Mouse (Mus musculus): ENCODE results near the gene Prm3.
A peak's percentile ranks its signal among the peaks of the same experiment; 100 is the strongest.
"Not testable (repeated sequence)": the region's sequence is repeated elsewhere in the genome, so short reads cannot be mapped to it uniquely, and the experiment has no call there.

The Prm3 gene

GRCm38 (mm10) chr16:10790702-10791101 is at the start of gene Prm3:
TSS of gene Prm3 (minus strand) at chr16:10790914.
- DNase-seq, result no peak

GRCm38 (mm10) chr16:10840018-10840417 is 49.3 kb upstream of the Prm3 start:
- DNase-seq, result no peak

GRCm38 (mm10) chr16:10838487-10839245 is 48.0 kb upstream of the Prm3 start:
- DNase-seq, result no peak

- DNase-seq, result no peak
These were observed 47.2 kb upstream of the Prm3 start for GRCm38 (mm10) chr16:10837903-10838302.

GRCm38 (mm10) chr16:10837250-10837649 is 46.5 kb upstream of the Prm3 start:
- no peak for DNase-seq

GRCm38 (mm10) chr16:10836388-10836787 is 45.7 kb upstream of the Prm3 start:
- DNase-seq, result no peak

- peak; percentile 93 for DNase-seq
These were observed 44.3 kb upstream of the Prm3 start, which contains the start of gene Rmi2 for GRCm38 (mm10) chr16:10834911-10835587. TSS of gene Rmi2 (plus strand) at chr16:10835059.

- no peak for DNase-seq
These were observed 43.8 kb upstream of the Prm3 start for GRCm38 (mm10) chr16:10834542-10834910.

GRCm38 (mm10) chr16:10828461-10828805 is 37.7 kb upstream of the Prm3 start:
- DNase-seq, result no peak

GRCm38 (mm10) chr16:10827766-10828460 is 37.2 kb upstream of the Prm3 start:
- no peak for DNase-seq

GRCm38 (mm10) chr16:10827269-10827668 is 36.6 kb upstream of the Prm3 start:
- no peak for DNase-seq

- DNase-seq, result no peak
These were observed 35.1 kb upstream of the Prm3 start for GRCm38 (mm10) chr16:10825840-10826239.

GRCm38 (mm10) chr16:10824536-10824935 is 33.8 kb upstream of the Prm3 start:
- DNase-seq, result no peak

GRCm38 (mm10) chr16:10821387-10821786 is 30.7 kb upstream of the Prm3 start:
- DNase-seq, result peak; percentile 57

- DNase-seq, result no peak
These were observed 29.3 kb upstream of the Prm3 start for GRCm38 (mm10) chr16:10819966-10820365.

GRCm38 (mm10) chr16:10818579-10819135 is 27.9 kb upstream of the Prm3 start:
- no peak for DNase-seq

- no peak for DNase-seq
These were observed 24.1 kb upstream of the Prm3 start for GRCm38 (mm10) chr16:10814864-10815263.

GRCm38 (mm10) chr16:10813726-10814125 is 23.0 kb upstream of the Prm3 start:
- no peak for DNase-seq

- DNase-seq, result no peak
These were observed 22.2 kb upstream of the Prm3 start, which contains the start of gene Gm11172 for GRCm38 (mm10) chr16:10812865-10813371. TSS of gene Gm11172 (plus strand) at chr16:10812915.

- no peak for DNase-seq
These were observed 19.7 kb upstream of the Prm3 start for GRCm38 (mm10) chr16:10810376-10810775.

GRCm38 (mm10) chr16:10805789-10806527 is 15.2 kb upstream of the Prm3 start, which contains the start of gene Prm1:
TSS of gene Prm1 (minus strand) at chr16:10805839.
- DNase-seq, result no peak

- not testable (repeated sequence) for DNase-seq
These were observed 11.7 kb upstream of the Prm3 start for GRCm38 (mm10) chr16:10802420-10802819.

Measured in kidney, postnatal 10 days (tissue).